Mouse (Mus musculus) urinary bladder, postnatal 4 days (tissue): ENCODE results near the gene Cyb5b.

Experiments
- DNase-seq, 2 experiments: peaks; one replicate each; pipeline ENCODE4 v3.0.0; 2021 to 2022; ENCODE audit warnings: low spot score in 2 of 2

Gene Cyb5b

DNA sequence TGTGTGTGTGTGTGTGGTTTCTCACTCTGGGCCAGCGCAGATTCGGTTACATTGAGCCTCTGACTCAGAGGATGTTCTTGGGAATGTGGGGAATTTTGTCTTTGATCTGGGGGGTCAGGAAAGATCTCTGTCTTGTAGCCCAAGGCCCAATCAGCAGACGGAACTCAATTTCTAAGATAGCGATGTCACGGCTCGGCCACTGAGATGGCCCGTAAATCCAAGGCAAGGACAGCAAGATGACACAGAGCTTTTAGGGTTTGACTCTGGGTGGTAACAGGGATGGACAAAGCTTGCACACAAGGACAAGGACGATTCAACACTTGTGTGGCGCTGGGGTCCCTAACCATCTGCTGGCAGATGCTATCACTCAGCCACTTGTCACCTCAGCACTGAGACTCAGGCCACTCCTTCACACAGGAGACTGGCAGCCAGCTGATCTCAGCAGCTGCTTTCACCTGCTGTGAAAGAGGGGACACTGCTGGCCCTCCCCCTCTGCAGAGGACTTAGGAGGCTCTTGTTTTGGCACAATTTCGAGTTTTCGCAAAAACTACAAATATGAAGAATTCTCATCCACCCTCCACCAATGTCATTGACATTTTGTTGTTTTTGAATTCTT, 76.7 kb downstream of the Cyb5b start:
- DNase-seq = no peak

DNA sequence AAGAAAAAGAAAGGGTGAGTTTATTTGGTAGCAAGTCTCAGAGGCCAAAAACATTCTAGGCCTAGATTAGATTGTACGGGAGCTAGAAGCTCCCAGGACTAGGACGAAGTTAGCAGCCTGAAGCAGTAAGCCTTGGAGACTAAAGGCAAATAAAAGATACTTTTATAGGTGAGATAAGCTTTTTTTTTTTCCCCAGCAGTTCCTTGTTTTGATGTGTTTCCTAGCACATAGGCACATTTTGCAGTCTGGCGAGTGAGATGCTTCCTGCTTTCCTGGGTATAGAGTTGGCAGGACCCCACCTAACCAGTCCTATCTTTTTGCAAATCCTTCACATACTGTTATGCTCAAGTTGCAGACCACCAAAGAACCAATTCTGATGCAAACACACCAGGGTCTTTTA, 82.8 kb downstream of the Cyb5b start:
- no peak for DNase-seq

DNA sequence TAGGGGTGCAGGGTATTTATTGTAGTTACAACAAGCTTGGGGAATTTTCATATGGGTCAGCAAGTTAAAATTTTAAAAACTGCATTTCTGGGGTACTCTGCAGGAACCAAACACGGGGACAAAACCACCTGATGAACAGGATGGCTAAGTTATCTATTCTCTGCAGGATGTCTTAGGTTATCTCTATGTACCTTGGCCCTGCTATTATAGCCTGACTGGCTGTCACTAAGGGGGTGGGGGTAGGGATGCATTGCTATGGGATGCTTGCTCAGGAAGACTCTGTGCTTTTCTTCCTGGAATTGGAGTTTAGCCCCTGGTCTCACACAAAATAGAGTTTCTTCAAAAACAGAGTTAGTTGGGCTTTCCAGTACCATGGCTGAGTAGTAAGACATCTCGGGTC, 83.3 kb downstream of the Cyb5b start:
- no peak for DNase-seq
